Mouse (Mus musculus) CH12.LX (cell line): Measurements from ENCODE around the gene Tia1.

ENCODE experiments used
- CTCF ChIP-seq, 2 experiments: IDR thresholded peaks in 1 of 2; conservative IDR thresholded peaks in 1 of 2; 2 replicates each; pipeline ENCODE4 v1.5.1; 2011 to 2012; ENCODE audit warnings: low read depth in 2 of 2, low read length in 2 of 2, improper control_type of control experiment in 1 of 2, inconsistent platforms in 1 of 2, mild to moderate bottlenecking in 1 of 2, moderate library complexity in 1 of 2
- MAX ChIP-seq: IDR thresholded peaks from 2 replicates; pipeline ENCODE4 v1.6.1; 2011; ENCODE audit warnings: low read length, improper control_type of control experiment

- no peak for TF ChIP-seq MAX
- TF ChIP-seq CTCF (conservative IDR thresholded peaks at IDR 0.05 in 1 of 2, IDR thresholded peaks at IDR 0.05 in 1 of 2; ENCODE audit: low read depth in 2 of 2, low read length in 2 of 2), result no peak
Measured at GRCm38 (mm10) chr6:86382551-86382950, 21.5 kb upstream of the Tia1 start.
